Mouse (Mus musculus) embryonic fibroblast, embryonic 13.5 days (primary cell): ENCODE data around the gene Olfr816.
"Not testable (repeated sequence)": the region's sequence is repeated elsewhere in the genome, so short reads cannot be mapped to it uniquely, and the experiment has no call there.

Experiments used
- CTCF ChIP-seq: IDR thresholded peaks from 2 replicates; pipeline ENCODE4 v1.5.1; 2011; ENCODE audit warnings: mild to moderate bottlenecking, control low read depth, low read length, moderate library complexity, borderline replicate concordance; ENCODE audit not compliant: insufficient read depth
- POLR2A ChIP-seq: IDR thresholded peaks from 2 replicates; pipeline ENCODE4 v1.6.1; 2011; ENCODE audit warnings: low read depth, mild to moderate bottlenecking, control low read depth, low read length, moderate library complexity

GRCm38 (mm10) chr10:129885496-129885895, 29.9 kb downstream of the Olfr816 start:
- not testable (repeated sequence) for TF ChIP-seq POLR2A, CTCF
